Mouse (Mus musculus): ENCODE measurements around the gene Popdc2.

DNA sequence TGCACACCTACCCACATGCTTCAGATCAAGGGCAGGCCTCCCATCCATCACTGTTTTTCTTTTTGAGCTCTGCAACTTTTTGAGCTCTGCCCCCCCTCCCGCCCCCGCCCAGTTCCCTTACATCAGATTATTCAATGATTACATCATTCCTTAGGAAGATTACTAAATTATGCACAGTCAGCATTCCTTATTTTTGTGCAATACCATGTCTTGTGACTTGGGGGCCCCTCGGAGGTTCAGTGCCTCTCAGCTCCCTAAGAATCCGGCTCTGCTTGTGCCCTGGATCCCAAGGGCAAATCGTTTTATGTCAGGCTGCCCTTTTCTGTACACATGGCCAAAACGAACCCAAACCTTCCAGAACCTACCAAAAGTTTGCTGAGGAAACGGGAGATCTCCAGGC is 52.9 kb downstream of the Popdc2 start:
- TF ChIP-seq POLR2A (IDR thresholded peaks at IDR 0.05; ENCODE audit: low read depth, low read length): no peak
- TF ChIP-seq CTCF (IDR thresholded peaks at IDR 0.05; ENCODE audit: extremely low read depth, insufficient read length, insufficient replicate concordance, low read depth, low read length): no peak
